Mouse (Mus musculus): ENCODE results near the gene Gcnt2.
"Not testable (repeated sequence)": the region's sequence is repeated elsewhere in the genome, so short reads cannot be mapped to it uniquely, and the experiment has no call there.

Gene Gcnt2

DNA sequence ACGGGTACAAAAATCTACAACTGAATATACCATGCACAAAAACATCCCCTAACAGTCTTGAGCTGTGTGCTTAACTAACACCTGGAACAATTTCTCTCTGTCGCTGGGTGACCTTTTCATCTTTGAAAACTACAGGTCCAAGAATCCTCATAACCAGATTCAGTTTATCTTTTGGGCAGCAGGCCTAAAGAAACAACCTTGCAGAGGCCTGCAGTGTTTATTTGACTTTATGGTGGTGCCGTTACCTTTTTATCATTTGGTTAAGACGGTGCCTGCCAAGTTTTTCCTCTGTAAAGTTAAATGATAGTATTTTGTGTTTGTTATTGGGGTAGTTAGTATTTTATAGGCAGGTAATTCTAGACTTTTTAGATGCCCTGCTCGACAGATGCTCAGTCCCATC is 15.9 kb downstream of the Gcnt2 start:
- DNase-seq = no peak

- no peak for DNase-seq
Measured at GRCm38 (mm10) chr13:40877589-40877988, 18.0 kb downstream of the Gcnt2 start.

GRCm38 (mm10) chr13:40880557-40880956 is 21.0 kb downstream of the Gcnt2 start:
- DNase-seq = no peak

GRCm38 (mm10) chr13:40882606-40883005 is 23.1 kb downstream of the Gcnt2 start:
- no peak for DNase-seq

DNA sequence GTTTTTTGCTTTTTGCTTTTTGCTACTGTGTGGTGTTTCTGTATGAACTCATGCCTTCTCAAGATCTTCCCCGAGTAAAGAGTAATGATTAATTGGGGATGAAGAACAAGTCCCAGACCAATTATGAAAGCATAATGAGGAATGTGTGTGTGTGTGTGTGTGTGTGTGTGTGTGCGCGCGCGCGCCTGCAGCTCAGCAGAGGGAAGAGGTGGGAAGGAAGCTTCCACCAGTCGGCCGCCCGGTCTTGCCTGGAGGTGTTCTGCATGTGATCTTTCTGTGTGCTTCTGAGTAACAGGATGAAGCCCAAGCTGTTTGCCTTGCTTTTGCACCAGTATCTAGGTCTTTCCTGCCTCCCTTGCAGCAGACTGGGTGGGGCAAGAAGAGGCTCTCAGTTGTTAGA is 24.3 kb downstream of the Gcnt2 start:
- DNase-seq = no peak

- no peak for DNase-seq
Measured at GRCm38 (mm10) chr13:40884878-40885277, 25.3 kb downstream of the Gcnt2 start.

DNA sequence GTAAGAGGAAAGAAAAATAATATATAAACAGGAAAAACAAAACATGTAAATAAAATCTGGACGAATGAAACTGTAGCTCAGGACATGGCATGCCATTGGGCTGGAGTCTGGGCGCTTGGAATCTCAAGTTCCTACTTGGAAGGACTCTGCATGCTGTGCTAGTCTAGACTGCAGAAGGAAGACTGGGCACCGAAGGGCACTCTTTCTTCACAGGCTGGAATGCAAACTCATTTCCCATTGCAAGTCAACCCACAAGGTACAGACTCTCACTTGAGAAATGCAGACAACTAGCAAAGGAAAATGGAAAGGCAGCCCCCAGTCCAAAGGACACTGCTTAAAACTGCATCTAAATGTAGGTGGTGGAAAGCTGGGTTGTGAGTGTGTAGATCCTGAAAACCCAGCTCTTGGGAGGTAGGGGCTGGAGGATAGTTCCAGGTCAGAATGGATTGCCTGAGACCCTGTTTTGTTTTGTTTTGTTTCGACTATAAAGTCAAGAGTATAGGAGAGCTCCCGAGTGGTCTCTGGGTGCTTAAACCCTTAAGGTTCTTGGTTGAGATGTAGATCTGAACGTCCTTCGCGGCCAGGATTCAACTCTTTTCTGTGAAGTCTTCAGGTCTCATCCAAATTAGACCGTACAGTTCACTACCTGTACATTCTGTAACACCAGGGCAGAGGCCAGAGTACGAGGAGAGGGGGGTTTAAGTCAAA is 26.5 kb downstream of the Gcnt2 start:
- no peak for DNase-seq

DNA sequence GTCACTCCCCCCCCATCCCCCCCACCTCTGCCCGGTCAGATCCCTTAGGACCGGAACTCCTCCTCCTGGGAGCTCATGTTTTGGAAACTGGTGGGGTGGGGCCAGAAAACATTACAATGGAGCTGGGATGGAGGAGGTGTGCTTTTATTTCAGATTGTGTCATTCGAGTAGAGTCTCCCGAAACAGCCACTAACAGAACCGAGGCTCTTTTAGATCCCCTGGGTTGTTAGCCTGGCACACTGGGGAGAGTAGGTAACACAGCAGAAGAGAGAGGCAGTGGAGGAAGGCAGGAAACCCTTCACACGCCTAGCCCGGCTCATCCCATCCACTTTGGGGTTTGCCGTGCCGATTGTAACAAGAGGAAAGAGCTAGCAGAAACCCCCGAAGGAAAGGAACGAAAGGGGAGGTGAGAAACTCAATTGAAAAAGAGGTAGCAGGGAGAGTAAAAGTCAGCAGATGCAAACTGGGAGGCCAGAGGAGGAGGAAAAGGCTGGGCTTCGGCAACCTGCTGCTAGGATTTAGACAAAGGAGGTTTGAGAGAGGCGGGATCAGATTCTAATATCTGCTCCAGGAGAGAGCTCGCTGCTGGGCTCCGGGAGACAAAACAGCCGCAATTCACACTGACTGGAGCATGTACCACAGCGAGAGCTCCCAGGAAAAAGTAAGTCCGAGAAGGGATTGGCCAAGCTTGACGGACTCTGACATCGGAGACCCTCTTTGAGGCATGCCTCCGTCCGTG is 27.3 kb downstream of the Gcnt2 start:
- DNase-seq = peak; percentile 63

DNA sequence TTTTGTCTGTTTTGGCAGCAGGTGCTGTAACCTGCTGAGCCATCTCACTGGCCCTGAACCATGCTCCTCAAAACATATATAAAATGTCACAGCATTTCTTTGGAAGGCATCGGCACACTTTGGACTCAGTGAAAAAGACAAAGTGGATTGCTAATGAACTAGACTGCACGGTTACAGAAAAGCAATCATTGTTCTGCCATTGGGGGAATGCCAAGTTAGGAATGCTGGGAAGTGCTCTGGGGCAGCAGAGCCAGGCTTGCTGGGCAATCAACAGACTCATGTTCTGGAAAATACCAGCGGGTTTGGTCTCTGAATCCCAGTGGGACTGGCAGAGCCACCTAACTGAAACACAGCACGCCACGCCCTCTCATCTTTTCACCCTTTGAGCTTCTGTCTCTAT is 31.0 kb downstream of the Gcnt2 start:
- DNase-seq = peak; percentile 49

GRCm38 (mm10) chr13:40891369-40891768 is 31.8 kb downstream of the Gcnt2 start:
- not testable (repeated sequence) for DNase-seq

DNA sequence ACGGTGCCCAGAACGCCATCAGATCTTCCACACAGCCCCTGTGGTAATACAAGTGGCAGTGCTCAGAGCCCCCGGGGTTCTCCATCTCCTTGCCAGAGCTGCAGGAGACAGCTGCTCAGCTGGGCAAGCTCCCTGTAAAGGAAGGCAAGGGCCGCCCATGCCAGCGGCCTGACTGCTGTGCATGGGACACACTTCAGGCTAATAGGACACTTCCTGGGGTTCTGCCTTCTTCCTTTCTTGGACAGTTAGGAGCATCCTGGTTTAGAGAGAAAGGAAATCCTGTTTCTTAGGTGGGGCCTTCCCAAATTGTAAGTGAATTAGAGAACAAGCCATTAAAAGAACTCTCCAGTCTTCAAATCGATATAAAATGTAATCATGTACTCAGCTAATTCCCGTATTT is 32.5 kb downstream of the Gcnt2 start:
- DNase-seq = no peak

DNA sequence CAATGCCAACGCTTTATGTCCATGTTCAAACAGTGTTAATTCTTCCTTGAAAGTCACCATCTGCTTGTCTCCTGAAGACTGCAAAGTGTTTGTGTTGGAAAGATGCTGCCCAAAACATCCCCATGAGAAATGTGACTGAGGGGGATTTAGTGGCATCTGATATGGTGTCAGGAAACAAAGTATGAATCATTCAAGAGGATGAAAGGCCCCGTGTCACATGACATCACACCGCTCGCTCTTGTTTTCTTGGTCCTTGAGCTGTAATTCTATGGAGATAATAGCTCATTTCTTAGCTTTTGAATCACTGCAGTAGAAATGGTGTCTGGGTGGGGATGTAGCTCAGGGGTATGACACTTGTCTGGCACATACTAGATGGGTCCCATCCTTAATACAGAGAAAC is 33.0 kb downstream of the Gcnt2 start:
- no peak for DNase-seq

DNA sequence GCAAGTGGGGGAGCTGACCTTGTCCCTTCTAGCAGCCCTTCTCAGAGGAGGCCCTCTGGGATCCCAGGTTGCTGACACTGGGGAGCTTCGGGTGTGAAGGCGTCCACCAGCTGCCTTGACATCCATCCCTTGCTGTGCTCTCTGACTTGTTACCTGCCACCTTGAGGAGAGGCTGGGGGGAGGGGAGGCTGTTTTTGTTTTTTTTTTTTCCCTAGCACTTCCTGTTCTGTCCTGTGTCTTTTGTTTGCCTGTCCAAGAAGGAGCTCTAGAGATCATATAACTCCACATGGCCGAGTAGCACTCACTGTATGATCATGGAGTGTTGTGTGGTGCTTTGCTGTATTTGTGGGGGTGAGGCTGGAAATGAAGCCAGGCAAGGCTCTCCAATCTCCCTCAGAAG is 34.0 kb downstream of the Gcnt2 start:
- no peak for DNase-seq

- not testable (repeated sequence) for DNase-seq
Measured at GRCm38 (mm10) chr13:40898049-40898690, 38.6 kb downstream of the Gcnt2 start.

DNA sequence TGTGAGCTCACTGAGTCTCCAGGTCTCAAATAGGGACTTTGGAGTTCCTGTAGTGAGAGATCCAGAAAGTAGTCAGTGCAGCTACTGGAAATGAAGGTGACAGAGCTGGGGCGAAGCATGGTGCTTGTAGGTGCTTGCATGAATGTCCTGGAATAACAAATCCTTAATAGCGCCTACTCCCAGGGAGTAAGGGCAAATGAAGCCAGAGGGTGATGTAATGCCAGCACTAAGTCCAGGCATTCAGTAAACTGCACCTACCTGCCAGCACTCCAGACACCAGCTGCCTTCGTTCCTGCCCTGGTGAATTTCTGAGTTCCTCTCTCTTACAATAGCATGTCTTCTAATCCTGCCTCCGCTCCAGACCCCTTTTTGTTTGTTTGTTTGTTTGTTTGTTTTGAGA is 39.1 kb downstream of the Gcnt2 start:
- DNase-seq = no peak

GRCm38 (mm10) chr13:40899349-40899993 is 39.9 kb downstream of the Gcnt2 start:
- DNase-seq = no peak

- DNase-seq = no peak
Measured at GRCm38 (mm10) chr13:40899994-40900970, 40.7 kb downstream of the Gcnt2 start.

GRCm38 (mm10) chr13:40901263-40901662 is 41.7 kb downstream of the Gcnt2 start:
- peak; percentile 41 for DNase-seq

GRCm38 (mm10) chr13:40901831-40902459 is 42.4 kb downstream of the Gcnt2 start:
- no peak for DNase-seq

DNA sequence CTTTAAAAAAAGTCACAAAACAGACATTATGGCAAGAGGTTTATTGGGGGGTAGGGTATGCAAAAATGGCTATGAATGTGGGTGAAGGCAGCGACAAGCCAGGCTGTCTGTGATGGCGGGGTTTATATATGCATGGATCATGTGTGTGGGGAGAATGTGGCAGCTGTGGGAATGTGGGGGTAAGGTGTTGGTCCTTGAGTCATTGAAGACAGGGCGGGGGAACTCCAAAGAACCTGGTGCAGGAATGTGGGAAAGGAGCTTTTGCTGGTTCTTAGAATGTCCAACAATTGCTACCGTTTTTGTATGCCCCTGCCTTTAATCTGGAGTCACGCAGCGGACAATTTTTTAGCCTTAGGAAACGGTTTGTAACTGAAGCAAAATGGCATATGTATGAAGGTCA is 44.5 kb downstream of the Gcnt2 start:
- no peak for DNase-seq

DNA sequence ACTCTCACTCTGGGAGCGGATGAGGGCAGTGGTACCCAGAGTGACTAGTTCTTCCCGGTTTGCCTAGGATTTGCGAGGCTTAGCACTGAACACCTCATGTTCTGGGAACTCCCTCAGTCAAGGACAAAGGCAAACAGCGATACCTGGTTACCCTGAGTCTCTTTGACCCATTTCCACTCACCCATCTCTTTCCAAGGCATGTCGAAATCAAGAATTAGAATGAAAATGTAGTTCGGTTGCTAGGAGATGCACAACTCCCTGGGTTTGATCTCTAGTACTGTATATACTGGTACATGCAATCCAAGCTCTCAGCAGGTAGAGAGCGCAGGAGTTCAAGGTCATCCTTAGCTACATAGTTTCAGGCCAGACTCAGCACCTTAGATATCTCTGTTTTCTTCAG is 47.0 kb downstream of the Gcnt2 start:
- no peak for DNase-seq

GRCm38 (mm10) chr13:40907274-40907673 is 47.7 kb downstream of the Gcnt2 start:
- no peak for DNase-seq
